Mouse (Mus musculus) adrenal gland, adult 2 months (tissue): ENCODE data around the gene Tbxa2r. TPM values are rescaled to one million over a fixed set of nuclear protein-coding genes. Genes with fewer than 3 reads are reported as not detected.

Experiments
- DNase-seq: peaks from one replicate; pipeline ENCODE4 v3.0.0; 2021
- polyA plus RNA-seq: library from polyadenylated mRNA; depleted of rRNA; stranded (reverse); fragments of >200 nt; gene quantifications from 2 replicates; pipeline ENCODE4 v1.2.3, GENCODE M21; 2012
- total RNA-seq, 2 experiments: library from RNA; stranded (reverse); gene quantifications; 2 replicates each; pipeline ENCODE4 v1.2.3; 2021

Gene Tbxa2r
- total and polyA plus RNA-seq, 3 experiments = 33.2 to 154 (median 45.4) TPM

DNA sequence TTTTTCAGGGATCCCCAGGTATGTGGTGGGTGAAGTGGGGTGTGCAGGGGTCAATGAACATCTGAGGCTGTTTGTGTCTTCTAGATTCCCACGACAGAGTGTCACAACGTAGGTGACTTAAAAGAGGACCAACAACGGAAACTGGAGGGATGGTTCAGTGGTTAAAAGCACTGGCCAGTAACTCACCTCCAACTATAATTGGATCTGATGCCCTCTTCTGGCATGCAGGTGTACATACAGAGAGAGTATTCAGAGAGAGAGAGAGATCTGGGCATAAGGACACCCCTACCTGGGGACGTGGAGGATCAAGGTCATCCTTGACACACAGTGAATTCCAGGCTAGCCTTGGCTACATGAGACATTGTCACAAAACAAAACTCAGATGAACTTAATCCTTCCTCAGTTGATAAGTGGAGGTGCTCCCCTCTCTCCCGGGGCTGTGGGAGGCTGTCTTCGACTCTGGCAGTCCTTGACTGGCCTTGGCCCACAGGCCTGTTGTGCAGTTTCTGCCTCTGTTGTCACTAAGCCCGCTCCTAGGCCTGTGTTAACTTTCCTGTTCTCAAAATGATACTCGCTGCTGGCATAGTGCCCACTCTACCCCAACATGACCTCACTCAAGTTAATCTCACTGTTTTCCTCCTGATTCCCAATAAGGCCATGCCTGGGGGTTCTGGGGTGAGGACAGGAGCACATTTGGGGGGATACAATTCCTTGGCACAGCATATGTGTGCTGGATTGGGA, 16.1 kb downstream of the Tbxa2r start:
- peak; percentile 52 for DNase-seq

DNA sequence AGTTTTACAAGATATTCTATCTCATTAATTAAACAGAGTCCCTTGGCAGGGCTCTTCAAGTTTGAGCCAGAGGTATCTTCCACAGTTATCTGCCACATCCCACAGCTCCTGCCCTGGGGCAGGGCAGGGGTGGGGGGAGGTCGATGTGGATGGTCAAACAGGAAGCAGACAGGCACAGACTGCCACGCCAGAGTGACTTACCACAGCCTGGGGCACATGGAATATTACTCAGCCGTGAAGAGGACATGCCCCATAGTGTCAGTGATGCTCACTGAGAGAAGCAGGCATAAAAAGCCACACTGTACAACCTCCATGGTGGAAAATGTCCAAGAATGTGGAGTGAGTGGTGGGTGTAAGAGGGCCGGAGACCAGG, 16.6 kb downstream of the Tbxa2r start:
- no peak for DNase-seq

DNA sequence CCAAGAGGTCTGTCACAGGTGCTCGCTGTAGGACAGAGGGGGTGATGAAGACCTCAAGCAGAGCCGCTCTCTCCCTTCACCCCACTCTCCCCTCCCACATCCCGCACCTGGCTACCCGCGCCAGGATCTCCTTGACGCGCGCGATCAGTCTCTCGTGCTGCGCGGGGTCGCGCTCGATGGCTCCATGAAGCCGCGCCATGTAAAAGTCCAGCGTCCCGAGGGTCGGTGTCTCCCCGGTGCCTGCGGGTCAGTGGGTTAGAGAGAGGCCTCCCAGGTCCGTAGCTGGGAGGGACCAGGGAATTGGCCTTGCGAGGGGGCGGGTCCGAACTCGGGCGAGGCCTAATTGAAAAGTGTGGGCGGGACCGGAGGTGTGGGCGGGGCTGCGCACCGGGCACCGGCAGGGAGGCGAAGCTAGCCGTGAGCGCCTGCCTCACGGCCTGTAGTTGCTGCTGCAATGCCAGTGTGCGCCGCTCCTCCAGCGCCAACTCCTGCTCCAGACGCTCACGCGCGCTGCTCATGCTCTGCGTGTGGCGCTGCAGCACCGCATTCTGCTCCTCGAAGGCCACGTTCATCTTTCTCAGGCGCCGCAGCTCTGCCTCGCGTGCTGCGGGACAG, 18.0 kb downstream of the Tbxa2r start:
- peak; percentile 92 for DNase-seq

DNA sequence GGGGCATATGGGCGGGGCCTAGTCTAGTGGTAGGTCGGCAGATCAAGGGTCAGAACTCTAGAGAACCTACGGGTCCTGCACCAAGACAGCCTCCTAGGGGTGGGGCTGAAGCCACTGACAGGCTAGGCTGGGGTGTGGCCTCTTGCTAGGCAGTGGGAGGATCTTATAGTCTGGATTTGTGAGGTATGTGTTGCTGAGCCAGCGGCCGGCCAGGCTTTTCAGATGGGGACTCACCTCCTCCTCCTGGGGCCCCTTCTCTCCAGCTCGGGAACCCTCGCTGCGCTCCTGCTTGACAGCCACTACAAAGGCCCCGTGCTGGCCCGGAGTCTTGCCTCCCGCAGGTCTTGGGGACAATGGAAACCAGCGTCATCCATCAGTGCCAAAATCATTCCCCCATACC, 20.6 kb downstream of the Tbxa2r start:
- peak; percentile 62 for DNase-seq

DNA sequence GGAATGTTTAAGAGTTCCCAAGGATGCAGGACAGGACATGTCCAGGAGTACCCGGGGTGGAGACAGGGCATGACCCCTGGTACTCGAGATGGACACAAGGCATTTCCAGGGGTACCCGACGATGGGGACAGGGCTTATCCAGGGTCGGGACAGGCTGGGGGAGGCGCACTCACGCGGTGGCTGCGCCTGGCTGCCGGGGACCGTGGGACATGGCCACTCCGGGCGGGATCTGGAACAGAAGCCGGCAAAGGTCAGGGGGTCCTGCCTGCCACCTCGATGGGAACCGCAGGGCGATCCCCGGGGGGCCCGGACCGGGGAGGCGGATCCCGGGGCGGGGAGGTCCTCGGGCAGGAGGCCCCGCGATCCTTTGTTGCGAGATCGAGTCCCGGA, 21.4 kb downstream of the Tbxa2r start:
- DNase-seq = no peak

DNA sequence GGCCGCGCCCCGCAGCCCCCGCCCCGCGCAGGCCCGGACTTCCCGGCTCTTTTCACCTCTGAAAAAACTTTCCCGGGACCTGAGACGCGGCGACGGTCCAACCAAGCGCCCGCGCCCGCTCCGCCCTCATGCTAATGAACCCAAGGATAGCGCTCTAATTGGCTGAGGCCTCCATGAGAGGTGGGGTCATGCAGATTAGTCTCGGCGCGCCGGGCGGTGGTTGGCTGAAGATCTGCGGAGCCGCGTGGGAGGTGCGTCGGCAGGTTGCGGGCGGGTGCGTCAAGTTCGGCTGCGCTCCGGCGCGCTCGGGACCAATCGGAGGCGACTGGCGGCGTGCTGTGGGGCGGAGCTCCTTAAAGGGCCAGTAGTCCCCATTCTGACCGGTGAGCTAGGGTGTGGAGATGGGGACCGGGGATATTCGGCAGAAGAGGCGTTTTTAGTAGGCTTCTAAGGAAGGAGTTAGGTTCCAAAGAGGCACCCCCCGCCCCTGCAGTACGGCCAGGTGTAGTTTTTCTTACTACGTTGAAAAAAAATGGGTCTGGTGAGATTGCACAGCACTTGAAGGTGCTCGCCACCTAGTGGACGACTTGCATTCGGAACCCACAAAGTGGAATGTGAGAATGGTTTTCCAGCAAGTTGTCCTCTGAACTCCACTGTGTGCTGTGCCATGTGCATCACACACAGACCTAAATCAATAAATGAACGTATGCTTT, 22.0 kb downstream of the Tbxa2r start, which contains the start of gene Hmg20b:
Gene Hmg20b (minus strand): TSS at position 130 of the 713 bp plus-strand sequence.
- DNase-seq = peak; percentile 100

DNA sequence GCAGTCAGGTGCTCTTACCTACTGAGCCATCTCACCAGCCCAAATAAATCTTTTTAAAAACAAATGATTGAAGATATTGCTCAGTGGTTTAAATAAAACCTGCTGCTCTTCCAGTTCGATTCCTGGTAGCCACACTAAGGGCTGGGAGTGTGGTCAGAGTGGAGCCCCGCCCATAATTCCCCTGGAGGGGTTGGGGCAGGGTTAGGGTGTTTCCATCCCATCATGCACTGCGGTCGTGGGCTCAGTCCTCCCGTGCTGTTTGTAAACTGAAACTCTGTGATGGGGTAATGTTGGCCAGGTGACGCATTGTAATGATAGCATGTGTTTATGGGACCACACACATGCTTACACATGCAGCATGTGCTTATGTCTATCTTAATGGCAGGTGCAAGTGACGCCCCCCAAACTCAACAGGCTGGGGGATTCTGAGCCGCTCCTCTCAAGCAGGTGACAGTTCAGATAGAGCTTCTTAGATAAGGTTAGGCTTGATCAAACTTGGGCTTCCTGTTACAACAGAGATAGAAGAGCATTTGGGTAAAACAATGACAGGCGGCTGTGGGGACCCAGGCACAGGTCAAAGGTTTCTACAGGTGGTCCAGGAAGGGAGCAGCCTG, 23.3 kb downstream of the Tbxa2r start:
- DNase-seq = no peak

DNA sequence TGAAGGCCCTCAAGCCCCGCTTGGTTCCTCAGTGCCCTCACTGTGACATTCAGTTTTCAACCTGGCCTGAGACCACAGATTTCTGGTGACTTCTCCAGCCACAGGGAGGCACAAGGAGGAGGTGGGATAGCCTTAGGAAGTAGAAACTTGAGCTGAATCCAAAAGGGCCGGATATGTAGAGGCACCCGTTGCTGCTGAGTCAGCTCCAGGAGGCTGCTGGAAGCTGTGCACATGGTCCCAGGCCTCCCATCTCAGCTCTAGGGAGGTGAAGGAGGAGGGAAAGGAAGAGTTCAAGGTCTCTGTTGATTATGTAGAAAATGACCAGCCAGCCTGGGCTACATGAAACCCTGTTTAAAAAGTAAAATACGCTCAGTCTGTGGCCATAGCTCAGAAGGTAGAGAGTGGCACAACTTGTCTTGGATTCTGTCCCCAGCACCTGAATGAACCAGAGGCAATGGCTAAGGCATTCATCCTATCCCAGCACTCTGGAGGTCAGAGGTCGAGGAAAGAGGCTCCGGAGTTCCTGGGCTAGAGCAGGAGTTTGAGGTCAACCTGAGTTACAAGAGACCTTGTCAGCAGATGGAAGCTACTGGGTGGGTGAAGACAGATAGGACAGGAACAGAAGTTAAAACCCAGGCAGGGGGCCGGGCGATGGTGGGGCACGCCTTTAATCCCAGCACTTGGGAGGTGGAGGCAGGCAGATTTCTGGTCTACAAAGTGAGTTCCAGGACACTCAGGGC, 26.4 kb downstream of the Tbxa2r start:
- no peak for DNase-seq

DNA sequence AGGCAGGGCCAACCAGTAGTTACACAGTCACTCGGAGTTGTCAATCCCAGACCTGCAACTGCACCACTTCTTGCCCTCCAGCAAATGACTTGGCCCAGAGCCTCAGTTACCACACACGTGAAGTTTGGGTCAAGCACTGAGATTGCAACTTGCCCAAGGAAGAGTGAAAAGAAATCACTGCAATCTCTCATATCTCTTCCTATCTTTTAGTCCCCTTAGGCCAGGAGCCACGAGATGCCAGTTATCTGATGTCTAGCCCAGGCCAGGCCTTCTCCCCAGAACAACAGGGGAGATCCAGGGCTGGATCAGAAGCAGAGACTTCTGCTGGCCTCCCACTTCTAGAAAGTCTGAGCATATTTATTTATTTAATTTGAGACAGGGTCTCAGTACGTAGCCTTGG, 27.0 kb downstream of the Tbxa2r start:
- DNase-seq = no peak

DNA sequence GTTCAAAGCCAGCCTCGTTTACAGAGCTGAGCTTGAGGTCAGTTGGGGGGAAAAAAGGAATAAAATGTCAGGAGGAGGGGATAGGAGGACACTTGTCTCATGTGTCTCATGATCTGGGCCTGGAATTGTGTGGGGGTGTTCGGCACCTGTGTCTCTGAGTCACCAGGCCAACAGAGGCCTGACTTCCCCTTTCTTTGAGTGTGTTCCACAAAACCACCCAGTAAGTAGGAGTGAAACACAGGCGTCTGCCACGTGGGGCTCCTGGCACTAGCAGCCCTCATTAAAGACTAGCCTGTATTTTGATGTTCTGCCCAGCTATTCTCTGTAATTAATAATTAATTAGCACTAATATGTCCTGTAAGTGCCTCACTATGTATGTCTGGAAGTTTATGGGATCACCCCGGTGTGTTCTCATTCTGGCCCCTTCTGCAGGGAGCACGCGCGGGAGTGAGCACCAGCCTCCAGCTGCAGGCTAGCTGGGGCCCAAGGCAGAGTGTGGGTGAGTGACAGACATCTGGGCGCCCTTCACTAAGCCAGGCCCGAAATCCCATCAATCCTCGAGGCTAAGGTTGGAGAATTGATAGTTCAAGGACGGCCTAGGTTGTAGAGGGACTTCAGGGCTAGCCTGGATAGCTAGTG, 27.9 kb downstream of the Tbxa2r start:
- DNase-seq = no peak

DNA sequence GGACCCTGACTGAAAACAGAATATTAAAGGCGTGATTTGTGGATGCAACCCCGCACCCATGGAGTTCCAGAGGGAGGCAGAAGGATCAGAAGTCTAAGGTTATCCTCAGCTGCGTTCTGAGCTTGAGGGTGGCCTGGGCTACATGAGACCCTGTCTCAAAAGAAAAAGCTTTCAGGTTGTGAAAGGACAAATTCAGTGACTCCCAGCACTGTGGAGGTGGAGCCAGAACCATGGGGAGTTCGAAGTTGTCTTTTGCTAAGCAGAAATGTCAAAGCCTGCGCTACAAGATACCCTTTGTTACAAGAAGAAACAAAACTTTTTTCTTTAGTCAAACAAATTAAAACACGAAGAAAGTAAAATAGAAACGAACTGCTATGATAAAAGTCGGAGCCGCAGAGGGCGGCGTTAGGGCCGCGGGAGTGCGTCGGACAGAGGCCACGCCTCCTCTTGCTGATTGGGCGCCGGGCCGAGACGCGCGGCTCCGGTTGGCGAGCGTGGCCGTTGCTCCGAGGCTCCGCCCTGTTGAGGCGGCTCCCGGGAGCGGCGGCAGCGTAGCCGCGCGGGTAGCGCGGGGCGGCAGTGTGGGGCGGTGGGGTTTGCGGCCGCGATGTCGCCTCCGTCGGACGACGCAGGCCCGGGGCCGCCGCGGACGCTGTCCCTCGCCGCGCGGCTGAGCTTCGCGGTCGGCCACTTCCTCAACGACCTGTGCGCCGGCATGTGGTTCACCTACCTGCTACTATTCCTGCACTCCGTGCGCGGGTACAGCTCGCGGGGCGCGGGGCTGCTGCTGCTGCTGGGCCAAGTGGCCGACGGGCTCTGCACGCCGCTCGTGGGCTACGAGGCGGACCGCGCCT, 28.7 kb downstream of the Tbxa2r start, which contains the start of gene Mfsd12:
Gene Mfsd12 (plus strand): TSS at position 501 of the 854 bp plus-strand sequence.
- DNase-seq = peak; percentile 95

DNA sequence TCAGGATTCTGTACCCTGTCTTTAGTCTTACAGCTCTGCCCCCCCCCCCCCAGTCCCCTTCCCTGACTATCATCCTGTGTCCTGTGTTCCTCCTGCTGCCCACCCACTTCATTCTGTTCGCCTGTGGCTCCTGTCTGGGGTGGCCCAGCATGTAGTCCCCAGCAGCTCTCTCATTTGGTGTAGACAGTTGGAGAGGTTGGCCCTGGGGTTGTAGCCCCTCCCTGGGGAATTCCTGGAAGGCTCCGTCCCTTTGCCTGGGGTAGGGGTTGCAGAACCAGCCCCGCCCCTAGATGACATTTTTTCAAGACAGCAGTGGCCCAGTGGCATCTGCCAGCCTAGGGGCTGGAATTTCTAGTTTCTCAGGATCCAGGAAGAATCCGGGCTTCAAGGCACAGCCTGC, 29.7 kb downstream of the Tbxa2r start:
- no peak for DNase-seq

DNA sequence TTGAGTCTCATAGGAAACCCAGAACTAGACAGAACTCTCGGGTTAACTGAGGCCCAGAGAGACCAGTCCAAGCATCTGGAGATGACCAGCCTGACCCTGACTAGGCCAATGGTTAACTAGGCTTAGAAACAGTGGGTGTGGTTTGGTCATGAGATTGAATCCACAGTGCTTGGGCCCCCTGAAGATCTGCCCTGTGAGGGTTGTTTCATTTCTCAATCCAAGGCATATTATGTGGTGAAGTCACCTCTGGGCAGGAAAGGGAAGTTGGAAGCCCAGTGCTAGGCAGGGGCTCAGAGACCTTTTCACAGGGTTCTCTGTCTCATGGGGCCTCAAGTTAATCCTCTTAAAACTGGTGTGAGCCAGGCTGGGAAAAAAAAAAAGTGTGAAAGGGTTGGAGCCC, 30.3 kb downstream of the Tbxa2r start:
- no peak for DNase-seq

DNA sequence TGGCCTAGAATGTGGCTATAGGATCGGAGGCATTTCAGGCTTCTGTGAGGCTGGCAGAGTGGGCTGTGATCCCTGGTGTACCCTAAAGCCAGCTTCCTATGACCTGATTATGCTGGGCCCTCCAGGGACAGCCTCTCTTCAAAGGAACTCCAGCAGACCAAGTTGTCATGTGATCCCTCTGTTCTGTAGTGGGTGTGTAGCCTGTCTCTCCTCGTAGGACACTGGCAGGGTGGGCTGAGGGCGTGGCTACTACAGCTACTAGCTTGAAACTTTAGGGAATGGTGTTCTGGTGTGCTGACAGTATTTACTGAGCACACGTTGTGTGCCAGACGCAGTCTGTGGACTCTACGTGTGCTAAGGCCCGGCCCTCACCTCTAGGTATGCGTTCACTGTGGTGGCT, 32.2 kb downstream of the Tbxa2r start:
- DNase-seq = no peak

DNA sequence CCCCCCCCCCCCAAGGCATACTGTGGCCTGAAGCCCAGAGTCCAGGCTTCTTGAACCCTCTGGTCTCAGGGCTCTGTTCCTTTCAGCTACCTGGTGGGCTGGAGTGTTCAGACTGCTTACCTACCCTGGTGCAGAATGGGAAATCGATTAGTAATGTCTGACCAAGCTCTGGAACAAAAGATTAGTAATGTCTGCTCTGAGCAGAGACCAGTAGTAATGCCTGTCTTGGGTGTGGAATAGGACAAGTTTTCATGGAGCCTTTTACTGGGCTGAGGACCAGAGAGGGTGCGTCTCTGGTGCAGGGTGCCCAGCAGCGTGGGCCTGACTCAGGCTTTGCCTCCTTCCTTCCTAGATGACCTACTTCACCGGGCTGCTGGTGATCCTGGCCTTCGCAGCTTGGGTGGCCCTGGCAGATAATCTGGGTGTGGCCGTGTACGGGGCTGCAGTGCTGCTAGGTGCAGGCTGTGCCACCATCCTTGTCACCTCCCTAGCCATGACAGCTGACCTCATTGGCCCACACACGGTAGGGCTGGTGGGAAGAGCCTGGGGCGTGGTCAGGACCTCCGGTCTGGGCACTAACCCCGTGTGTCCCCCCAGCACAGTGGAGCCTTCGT, 33.9 kb downstream of the Tbxa2r start:
- no peak for DNase-seq

DNA sequence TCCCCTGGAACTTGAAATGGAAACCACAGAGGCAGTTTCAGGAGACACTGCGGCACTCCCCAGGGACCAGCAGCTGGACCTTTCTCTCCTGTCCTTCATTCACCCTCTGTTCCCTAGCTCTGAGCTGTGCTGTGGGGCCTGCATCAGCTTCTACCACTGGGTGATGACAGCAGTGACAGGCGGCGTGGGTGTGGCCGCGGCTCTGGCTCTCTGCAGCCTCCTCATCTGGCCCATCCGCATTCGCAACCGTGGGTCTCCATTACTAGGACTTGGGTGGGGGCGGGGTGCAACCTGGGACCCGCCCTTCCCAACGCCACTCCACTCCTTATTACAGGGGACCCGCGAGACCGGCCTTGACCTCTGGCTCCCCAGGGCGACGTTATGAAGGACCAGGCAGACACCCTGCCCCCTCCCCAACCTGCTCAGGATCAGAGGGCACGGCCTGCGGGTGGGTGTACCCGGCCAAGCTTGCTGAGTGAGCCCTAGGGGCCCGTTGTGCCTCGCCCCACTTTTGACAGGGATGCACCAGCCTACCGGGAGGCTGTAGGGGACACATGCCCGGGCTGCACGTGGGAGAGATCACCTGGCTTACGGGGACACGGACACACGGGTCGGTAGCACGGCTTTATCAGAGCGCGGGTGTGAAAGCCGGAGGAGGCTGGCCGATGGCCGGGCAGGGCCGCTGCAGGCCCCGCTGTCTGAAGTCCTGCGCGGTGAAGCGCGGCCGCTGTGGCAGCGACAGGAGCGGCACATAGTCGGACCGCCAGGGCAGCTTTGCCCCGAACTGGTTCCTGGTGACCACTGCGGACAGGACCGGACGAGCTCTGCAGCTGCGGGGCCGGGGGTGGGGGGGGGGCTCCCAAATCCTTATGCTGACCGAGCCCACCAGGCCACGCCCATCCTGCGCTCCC, 35.2 kb downstream of the Tbxa2r start:
- DNase-seq = peak; percentile 59

DNA sequence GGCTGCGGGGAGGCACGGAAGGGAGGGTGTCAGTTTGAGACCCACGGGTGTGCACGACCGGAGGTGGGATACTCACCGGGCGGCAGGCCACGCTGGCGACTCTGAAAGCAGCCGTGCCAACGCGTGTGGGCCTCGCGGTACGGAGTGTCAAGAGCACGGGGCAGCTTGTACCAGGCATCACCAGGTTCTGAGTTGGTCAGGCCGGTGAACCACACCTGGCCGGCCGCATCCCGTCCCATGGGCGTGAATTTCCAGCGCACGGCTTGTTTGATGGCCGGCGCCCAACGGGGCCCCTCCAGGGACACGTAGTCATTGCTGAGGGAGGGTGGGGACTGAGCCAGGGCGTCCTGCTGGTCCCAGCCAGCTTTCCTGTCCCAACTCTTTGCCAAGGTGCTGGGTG, 36.1 kb downstream of the Tbxa2r start:
- peak; percentile 71 for DNase-seq

DNA sequence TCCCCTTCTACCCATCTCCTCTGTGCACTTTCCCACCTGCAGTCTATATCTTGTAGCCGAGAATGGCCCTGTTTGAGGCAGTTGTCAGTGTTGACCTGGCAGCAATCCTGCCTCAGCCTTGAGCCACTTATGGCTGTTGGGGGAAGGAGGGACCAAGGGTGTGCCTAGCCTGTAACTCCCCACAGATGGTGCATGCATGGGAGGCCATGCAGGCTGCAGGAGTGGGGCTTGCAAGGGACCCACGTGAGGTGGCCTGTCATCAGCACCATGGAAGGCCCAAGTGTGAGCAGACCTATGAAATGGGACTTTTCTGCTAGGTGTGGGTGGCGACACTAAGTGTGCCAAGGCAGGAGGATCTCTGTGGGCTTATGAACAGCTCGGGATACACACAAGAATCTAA, 36.5 kb downstream of the Tbxa2r start:
- DNase-seq = no peak
